Mouse (Mus musculus) heart, embryonic 12.5 days (tissue): ENCODE results near the gene Inafm1. TPM values are rescaled to one million over a fixed set of nuclear protein-coding genes. Genes with fewer than 3 reads are reported as not detected.
"Not testable (repeated sequence)": the region's sequence is repeated elsewhere in the genome, so short reads cannot be mapped to it uniquely, and the experiment has no call there.

Experiments
- ATAC-seq: fragments of 200-750 bp; cut with Nextera tagmentation; 2 replicates; pipeline ENCODE4 v1.8.0; 2017; ENCODE audit warnings: moderate TSS enrichment, moderate library complexity; ENCODE audit not compliant: insufficient number of reproducible peaks, low FRiP score
- H3K27ac ChIP-seq: fragments of 300-500 bp; sonication (generic); 2 replicates; pipeline ENCODE4 v1.5.1; 2016; ENCODE audit warnings: mild to moderate bottlenecking, moderate library complexity; ENCODE audit not compliant: poor library complexity, severe bottlenecking
- H3K27me3 ChIP-seq: fragments of 300-500 bp; sonication (generic); replicated peaks from 2 replicates; pipeline ENCODE4 v1.6.1; 2016; ENCODE audit warnings: mild to moderate bottlenecking, moderate library complexity
- H3K36me3 ChIP-seq: fragments of 300-500 bp; sonication (generic); 2 replicates; pipeline ENCODE4 v1.6.1; 2016; ENCODE audit warnings: mild to moderate bottlenecking, moderate library complexity
- H3K4me1 ChIP-seq: fragments of 300-500 bp; sonication (generic); replicated peaks from 2 replicates; pipeline ENCODE4 v1.6.1; 2016; ENCODE audit warnings: mild to moderate bottlenecking
- H3K4me2 ChIP-seq: fragments of 300-500 bp; sonication (generic); 2 replicates; pipeline ENCODE4 v1.6.1; 2016; ENCODE audit warnings: mild to moderate bottlenecking, moderate library complexity
- H3K4me3 ChIP-seq: fragments of 300-500 bp; sonication (generic); 2 replicates; pipeline ENCODE4 v1.5.1; 2016; ENCODE audit warnings: mild to moderate bottlenecking
- H3K9ac ChIP-seq: fragments of 300-500 bp; sonication (generic); 2 replicates; pipeline ENCODE4 v1.6.1; 2016; ENCODE audit warnings: mild to moderate bottlenecking, moderate library complexity
- H3K9me3 ChIP-seq: fragments of 300-500 bp; sonication (generic); replicated peaks from 2 replicates; pipeline ENCODE4 v1.6.1; 2016; ENCODE audit warnings: mild to moderate bottlenecking, moderate library complexity
- WGBS: fragments of 180-500 bp; shearing (Covaris S2); methylation state at CpG from one replicate; pipeline ENCODE4 v1.1.7; 2016; 5-methylcytosine and 5-hydroxymethylcytosine counted together
- polyA plus RNA-seq: library from polyadenylated mRNA; unstranded; fragments of >200 nt; fragmentation: Nextera tagmentation; extraction: Ambion mirVana; gene quantifications from 2 replicates; pipeline ENCODE4 v1.2.1, GENCODE M21; 2016

Inafm1 gene
- polyA plus RNA-seq, 1 experiment from 2014 or later, result 12.1 TPM

DNA sequence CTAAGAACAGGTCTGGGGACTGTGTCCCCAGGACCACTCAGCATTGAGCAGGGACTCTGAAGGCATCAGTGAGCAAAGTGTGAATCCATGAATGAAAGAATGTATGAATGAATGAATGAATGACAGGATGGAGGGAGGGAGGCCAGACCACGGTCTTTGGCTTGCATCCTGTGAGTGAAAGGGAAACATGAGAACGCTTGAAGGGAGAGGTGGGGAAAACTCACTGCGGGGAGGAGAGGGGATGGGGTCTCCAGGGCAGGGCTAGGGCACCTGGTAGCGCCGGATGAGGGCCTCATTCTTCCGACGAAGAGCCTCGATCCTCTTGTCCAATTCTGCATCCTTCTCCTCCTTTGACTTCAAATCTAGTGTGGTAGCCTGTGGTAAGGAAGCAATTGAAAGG, 10.6 kb upstream of the Inafm1 start:
- Histone ChIP-seq H3K36me3 (peaks cover 51% of the 10 kb centered on the region), H3K27ac (no peak overlapping the region), H3K4me3 (no peak overlapping the region), H3K4me2 (no peak overlapping the region), H3K27me3 (no peaks in the 10 kb centered on the region), H3K9me3 (no peaks in the 10 kb centered on the region), H3K9ac (no peak overlapping the region), H3K4me1 (peaks cover 12% of the 10 kb centered on the region)
- WGBS, result 92% methylated on average over 8 of the region's 8 CpGs
- no peak for ATAC-seq

DNA sequence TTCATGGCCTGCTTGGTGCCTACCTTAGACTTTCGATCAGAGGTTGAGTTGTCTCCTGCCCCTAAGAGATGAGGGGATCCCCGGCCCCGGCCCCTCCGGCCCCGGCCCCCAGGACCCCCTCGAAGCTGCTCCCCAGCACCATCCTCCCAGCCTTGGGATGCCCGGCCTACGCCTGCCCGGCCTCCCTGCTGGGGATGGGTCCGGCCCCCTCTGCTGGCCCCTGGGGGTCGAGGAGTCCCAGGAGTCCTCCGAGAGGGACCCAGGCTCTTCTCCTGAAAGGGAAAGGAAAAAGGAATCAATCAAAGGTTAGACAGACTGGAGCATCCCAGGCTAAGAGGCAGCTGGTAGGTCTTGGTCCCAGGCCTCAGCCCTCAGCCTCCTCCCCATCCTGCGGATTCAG, 8.9 kb upstream of the Inafm1 start:
- no peak for ATAC-seq
- 91% methylated on average over 13 of the region's 13 CpGs for WGBS
- H3K27ac ChIP-seq, result no peak overlapping the region

DNA sequence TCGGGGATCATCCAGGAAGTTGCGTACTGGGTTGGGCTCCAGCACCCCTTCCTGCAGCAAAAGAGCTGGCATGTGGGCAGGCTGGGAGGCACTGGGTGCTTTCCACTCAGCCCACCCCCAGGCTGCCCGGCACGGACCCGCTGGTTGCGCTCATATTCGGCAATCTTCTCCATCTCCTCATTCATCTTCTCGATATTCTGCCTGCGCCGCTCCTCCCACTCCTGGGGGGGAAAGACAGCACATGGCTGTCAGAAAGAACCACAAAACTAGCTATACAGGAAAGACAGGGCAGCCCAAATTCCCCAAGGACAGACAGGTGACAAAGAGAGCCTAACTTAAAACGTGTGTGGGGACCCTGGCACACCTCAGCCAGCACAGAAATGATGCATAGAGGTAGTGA, 7.3 kb upstream of the Inafm1 start:
- H3K9me3 ChIP-seq, result no peaks in the 10 kb centered on the region
- peaks cover 12% of the 10 kb centered on the region for H3K4me1 ChIP-seq
- no peak for ATAC-seq
- H3K4me2 ChIP-seq, result no peak overlapping the region
- H3K9ac ChIP-seq, result no peak overlapping the region
- 85% methylated on average over 11 of the region's 11 CpGs for WGBS
- H3K36me3 ChIP-seq, result peaks cover 84% of the 10 kb centered on the region
- no peak overlapping the region for H3K27ac ChIP-seq
- no peaks in the 10 kb centered on the region for H3K27me3 ChIP-seq
- H3K4me3 ChIP-seq, result no peak overlapping the region

More for the DNA sequence above, 8.9 kb upstream of the Inafm1 start:
- Histone ChIP-seq H3K9me3 (no peaks in the 10 kb centered on the region), H3K27me3 (no peaks in the 10 kb centered on the region), H3K4me1 (peaks cover 12% of the 10 kb centered on the region), H3K4me2 (no peak overlapping the region), H3K36me3 (peaks cover 68% of the 10 kb centered on the region), H3K4me3 (no peak overlapping the region), H3K9ac (no peak overlapping the region)

DNA sequence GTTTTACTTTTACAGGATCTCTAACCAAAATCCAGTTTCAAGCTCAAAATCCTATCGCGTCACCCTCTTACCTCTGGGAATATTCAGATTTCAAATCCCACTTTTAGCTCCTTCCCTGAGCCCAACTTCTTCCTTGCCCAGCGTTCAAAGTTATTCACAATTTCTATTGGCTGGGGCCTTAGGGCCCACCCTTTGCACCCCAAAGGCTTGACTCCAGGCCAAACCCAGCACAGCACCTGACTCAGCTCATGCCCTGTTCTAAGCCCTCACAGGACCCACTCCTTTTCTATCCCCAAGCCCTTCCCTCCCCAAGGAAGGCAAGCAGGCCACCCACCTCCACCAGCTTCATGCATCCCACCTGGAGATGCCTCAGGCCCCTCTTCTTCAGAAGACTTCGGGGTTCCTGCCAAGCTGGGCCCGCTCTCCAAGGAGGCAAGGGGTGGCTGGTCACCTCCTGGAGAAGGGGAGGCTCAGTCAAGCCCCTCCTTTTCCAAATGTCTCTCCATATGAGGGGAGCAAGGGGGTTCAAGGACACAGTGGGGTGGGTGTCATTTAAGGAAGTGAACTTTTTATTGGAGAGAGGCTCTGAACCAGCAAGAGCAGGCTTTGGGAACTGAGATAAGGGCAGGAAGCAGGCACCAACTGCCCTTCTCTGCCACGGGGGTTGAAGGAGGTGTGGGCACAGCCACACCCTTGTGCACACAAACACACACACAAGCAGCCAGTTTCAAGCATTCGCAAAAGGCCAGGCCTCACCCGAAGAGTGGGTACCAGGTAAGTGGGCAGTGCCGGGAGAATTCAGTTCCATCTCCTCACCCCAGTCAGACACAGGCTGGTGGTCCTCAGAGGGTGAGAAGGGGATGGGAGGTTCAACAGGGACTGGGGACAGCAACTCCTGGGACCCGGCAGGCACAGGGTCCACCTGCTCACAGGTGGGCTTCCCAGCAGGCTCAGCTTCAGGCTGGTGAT, 1.8 kb upstream of the Inafm1 start:
- Histone ChIP-seq H3K9me3 (no peaks in the 10 kb centered on the region), H3K9ac (peak overlapping the region; percentile 21; the same call in 1 of the 2 replicates), H3K27me3 (no peaks in the 10 kb centered on the region), H3K27ac (no peak overlapping the region), H3K4me1 (peaks cover 32% of the 10 kb centered on the region), H3K4me2 (no peak overlapping the region), H3K4me3 (no peak overlapping the region), H3K36me3 (peaks cover 52% of the 10 kb centered on the region)
- no peak for ATAC-seq
- 81% methylated on average over 10 of the region's 10 CpGs for WGBS

DNA sequence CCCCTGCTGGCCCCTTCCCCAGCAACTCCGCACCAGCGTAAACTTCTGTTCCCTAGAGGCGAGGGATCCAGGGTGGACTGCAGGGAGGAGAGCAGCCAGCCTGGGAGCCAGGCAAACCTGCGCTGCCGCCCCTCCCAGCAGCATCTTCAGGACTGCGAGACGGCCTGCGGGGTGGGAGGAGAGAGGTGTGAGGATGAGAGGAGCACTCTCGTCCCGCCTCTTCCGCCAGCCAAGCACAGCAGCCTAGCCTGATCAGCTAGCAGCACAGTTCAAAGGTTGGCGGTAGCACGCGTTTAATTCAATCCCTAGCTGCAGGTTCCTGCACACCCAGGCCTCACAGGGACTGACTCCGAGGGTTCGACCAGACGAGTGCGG, 336 bp upstream of the Inafm1 start:
- Histone ChIP-seq H3K4me1 (peaks cover 32% of the 10 kb centered on the region), H3K9ac (peak overlapping the region; percentile 76), H3K4me2 (peak overlapping the region; percentile 81), H3K27me3 (peaks cover under 1% of the 10 kb centered on the region; the same call in 1 of the 2 replicates), H3K36me3 (peaks cover 39% of the 10 kb centered on the region), H3K27ac (peak overlapping the region; percentile 82), H3K9me3 (no peaks in the 10 kb centered on the region), H3K4me3 (peak overlapping the region; percentile 79)
- peak; percentile 77 for ATAC-seq
- WGBS, result under 1% methylated on average over 18 of the region's 18 CpGs

DNA sequence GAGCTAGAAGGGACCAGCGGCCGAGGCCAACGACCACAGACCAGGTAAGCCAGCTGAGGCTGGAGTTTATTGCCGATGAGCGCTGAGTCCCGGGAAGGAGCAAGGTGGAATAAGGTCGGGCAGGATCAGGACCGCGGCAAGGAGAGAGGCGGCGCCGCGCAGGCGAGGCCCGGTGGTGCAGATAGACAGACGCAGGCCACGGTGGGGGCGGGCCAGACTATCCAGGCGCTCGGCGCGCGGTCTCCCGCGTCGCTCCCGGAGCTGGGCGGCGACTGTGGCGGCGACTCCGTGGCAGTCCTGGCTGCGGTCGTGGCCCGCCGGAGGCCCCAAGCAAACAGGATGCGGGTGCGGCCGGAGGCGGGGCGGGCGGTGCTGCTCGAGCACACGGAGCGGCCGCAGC, 736 bp downstream of the Inafm1 start:
- Histone ChIP-seq H3K4me1 (peaks cover 32% of the 10 kb centered on the region), H3K27ac (peak overlapping the region; percentile 82)

DNA sequence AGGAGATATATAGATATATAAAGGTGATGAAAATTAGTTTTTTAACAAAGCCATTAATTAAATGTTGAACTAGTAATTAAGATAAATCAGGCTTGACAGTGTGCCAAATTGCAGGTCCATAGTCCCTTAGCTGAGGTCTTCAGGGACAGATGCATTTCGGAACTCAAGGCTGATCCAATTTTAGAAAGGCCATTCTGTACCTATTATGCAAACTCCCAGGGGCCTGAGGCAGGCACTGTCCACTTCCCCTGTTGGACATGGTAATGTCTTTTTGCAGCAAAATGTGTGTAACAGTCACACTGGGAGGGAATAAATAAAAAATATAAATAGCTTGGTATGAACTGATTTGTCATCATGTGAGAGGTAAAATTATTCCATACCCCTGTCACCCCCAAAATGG, 2.3 kb downstream of the Inafm1 start:
- Histone ChIP-seq H3K4me1 (peaks cover 32% of the 10 kb centered on the region), H3K9ac (no peak overlapping the region), H3K27ac (no peak overlapping the region), H3K4me2 (no peak overlapping the region), H3K27me3 (peaks cover 3% of the 10 kb centered on the region; the same call in 1 of the 2 replicates), H3K4me3 (no peak overlapping the region), H3K36me3 (peaks cover 17% of the 10 kb centered on the region), H3K9me3 (peaks cover 2% of the 10 kb centered on the region; the same call in 1 of the 2 replicates)
- ATAC-seq, result no peak
- 78% methylated on average over 1 of the region's 1 CpGs for WGBS

More for the DNA sequence above, 736 bp downstream of the Inafm1 start:
- peak; percentile 85 for ATAC-seq
- peak overlapping the region; percentile 79 for H3K4me3 ChIP-seq
- no peaks in the 10 kb centered on the region for H3K9me3 ChIP-seq
- H3K4me2 ChIP-seq, result peak overlapping the region; percentile 81
- WGBS, result 0% methylated on average over 42 of the region's 46 CpGs
- H3K9ac ChIP-seq, result peak overlapping the region; percentile 76
- peaks cover 3% of the 10 kb centered on the region; the same call in 1 of the 2 replicates for H3K27me3 ChIP-seq
- peaks cover 32% of the 10 kb centered on the region for H3K36me3 ChIP-seq

DNA sequence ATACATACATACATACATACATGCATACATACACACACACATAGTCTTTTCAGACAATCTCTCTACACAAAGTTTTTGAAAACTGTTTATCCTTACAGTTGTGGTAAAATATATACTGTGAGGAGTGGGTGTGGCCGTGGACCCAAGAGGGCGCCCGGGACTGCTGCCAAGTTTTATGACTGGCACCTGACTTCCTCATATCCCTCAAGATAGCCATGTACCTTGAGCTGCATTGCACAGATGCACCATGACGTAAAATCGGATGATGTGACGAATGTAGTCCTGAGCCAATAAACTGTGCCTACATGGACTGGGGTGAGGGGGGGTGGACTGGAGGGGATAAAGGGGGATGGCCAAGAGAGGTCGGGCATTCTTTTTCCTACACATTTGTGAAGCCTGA, 6.8 kb downstream of the Inafm1 start:
- H3K9me3 ChIP-seq, result peaks cover 14% of the 10 kb centered on the region
- not testable (repeated sequence) for H3K27me3 ChIP-seq, H3K9ac ChIP-seq, ATAC-seq, H3K4me1 ChIP-seq, H3K4me3 ChIP-seq, H3K4me2 ChIP-seq, H3K27ac ChIP-seq, H3K36me3 ChIP-seq
- 86% methylated on average over 7 of the region's 7 CpGs for WGBS

DNA sequence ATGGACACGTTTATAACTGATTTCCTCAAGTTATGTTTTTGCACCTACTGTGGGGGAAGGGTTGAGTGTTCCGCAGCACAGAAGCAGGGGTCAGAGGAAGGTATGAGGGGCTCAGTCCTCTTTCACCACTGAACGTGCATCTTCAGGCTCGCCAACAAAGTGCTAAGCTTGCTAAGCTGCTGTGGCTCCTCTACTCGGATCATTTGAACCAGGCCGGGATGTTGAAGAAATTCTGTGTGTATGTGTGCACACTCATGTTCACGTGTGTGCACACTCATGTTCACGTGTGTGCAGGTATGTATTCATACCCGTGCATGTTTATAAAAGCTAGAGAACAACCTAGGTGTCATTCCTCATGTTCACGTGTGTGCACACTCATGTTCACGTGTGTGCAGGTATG, 7.6 kb downstream of the Inafm1 start:
- Histone ChIP-seq H3K4me2 (no peak overlapping the region), H3K9ac (no peak overlapping the region), H3K4me3 (no peak overlapping the region), H3K27me3 (peaks cover 3% of the 10 kb centered on the region; the same call in 1 of the 2 replicates), H3K9me3 (peaks cover 14% of the 10 kb centered on the region), H3K36me3 (0 out of 2 replicates have a peak, but pooled peaks cover 4% of the 10 kb centered on the region), H3K27ac (no peak overlapping the region), H3K4me1 (no peaks in the 10 kb centered on the region)
- whole genome bisulfite sequencing, result 81% methylated on average over 11 of the region's 11 CpGs
- ATAC-seq, result no peak

DNA sequence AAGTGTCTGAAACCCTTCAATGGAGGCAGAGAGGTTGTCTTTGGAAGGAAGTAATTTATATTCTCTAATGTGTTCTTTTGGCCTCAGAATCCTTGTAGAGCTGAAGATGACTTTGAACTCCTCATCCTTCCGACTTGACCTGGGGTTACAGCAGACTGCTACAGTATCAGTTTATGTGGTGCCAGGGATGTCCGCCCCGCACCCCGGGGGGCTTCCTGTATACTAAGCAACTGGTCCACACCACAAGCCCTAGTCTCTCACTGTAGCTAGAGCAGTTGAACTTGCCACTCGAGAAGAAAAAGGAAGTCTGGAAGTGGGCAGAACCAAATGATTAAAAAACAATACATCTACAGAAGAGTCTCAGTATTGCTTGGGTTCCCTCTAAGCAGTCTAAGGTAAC, 9.6 kb downstream of the Inafm1 start:
- Histone ChIP-seq H3K9me3 (peaks cover 14% of the 10 kb centered on the region), H3K4me2 (no peak overlapping the region), H3K27ac (no peak overlapping the region), H3K36me3 (0 out of 2 replicates have a peak, but pooled peaks cover 4% of the 10 kb centered on the region), H3K27me3 (peaks cover 3% of the 10 kb centered on the region; the same call in 1 of the 2 replicates), H3K9ac (no peak overlapping the region), H3K4me1 (no peaks in the 10 kb centered on the region), H3K4me3 (no peak overlapping the region)
- 70% methylated on average over 5 of the region's 5 CpGs for WGBS
- ATAC-seq, result no peak

DNA sequence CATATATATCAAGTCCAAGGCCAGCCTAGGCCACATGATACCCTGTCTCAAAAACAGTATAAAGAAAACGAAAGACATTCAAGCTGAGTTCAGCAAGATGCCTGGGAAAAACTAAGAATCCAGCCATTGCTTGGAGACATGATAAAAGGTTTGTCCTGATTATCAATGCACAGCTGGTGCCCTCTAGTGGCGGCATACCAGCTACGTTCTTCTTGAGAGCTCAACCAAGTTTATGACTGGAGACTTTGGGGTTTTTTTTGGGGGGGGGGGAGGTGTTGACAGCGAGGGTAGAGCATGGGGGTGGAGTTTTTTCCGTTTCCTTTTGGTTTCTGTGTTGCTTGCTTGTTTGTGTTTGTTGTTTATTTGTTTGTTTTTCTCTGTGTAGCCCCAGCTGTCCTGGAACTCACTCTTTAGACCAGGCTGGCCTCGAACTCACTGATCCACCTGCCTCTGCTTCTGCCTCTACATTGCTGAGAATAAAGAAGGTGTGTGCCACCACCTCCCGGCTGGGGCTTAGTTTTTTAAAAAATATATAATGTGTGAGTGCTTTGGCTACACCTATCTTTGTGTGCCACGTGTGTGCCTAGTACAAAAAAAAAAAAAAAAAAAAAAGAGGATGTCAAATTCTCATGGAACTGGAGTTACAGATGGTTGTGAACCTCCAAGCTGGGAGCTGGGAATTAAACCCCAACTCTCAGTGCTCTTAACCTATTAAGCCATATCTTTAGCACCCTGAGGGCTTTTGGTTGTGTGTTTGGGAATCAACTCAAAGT, 10.2 kb downstream of the Inafm1 start:
- H3K4me3 ChIP-seq, result no peak overlapping the region
- H3K36me3 ChIP-seq, result no peaks in the 10 kb centered on the region
- no peaks in the 10 kb centered on the region; the same call in 1 of the 2 replicates for H3K27me3 ChIP-seq
- peaks cover 14% of the 10 kb centered on the region for H3K9me3 ChIP-seq
- H3K4me2 ChIP-seq, result no peak overlapping the region
- 25% methylated on average over 8 of the region's 8 CpGs for WGBS
- no peak for ATAC-seq
- H3K9ac ChIP-seq, result no peak overlapping the region
- H3K4me1 ChIP-seq, result no peaks in the 10 kb centered on the region
- H3K27ac ChIP-seq, result no peak overlapping the region
